Mouse (Mus musculus) heart, embryonic 14.5 days (tissue): ENCODE data around the gene Dram1. TPM values are rescaled to one million over a fixed set of nuclear protein-coding genes. Genes with fewer than 3 reads are reported as not detected.

Experiments used
- ATAC-seq: fragments of 200-750 bp; cut with Nextera tagmentation; 2 replicates; pipeline ENCODE4 v1.8.0; 2017; ENCODE audit warnings: low read depth, moderate TSS enrichment; ENCODE audit not compliant: insufficient number of reproducible peaks, insufficient read depth, low FRiP score
- H3K27ac ChIP-seq, 2 experiments: fragments of 200-500 bp in 1 of 2; fragments of 300-500 bp in 1 of 2; sonication (generic) in 1 of 2; replicated peaks in 1 of 2; 2 replicates each; pipeline ENCODE4 v1.5.1; 2012 to 2014; ENCODE audit warnings: low read depth in 2 of 2, low read length in 2 of 2, control low read depth in 1 of 2, mild to moderate bottlenecking in 1 of 2, mixed read lengths in 1 of 2; ENCODE audit not compliant: control insufficient read depth in 1 of 2, insufficient read depth in 1 of 2
- H3K27me3 ChIP-seq: fragments of 300-500 bp; sonication (generic); 2 replicates; pipeline ENCODE4 v1.6.1; 2014; ENCODE audit warnings: mild to moderate bottlenecking, low read length, control low read depth; ENCODE audit not compliant: control insufficient read depth, insufficient read depth
- H3K36me3 ChIP-seq: fragments of 300-500 bp; sonication (generic); 2 replicates; pipeline ENCODE4 v1.6.1; 2014; ENCODE audit warnings: mild to moderate bottlenecking, control low read depth, low read length, mixed read lengths; ENCODE audit not compliant: control insufficient read depth, insufficient read depth
- H3K4me1 ChIP-seq, 2 experiments: fragments of 200-500 bp in 1 of 2; fragments of 300-500 bp in 1 of 2; sonication (generic) in 1 of 2; 2 replicates each; pipeline ENCODE4 v1.6.1; 2012 to 2014; ENCODE audit warnings: low read length in 2 of 2, control low read depth in 1 of 2, mixed read lengths in 1 of 2; ENCODE audit not compliant: control insufficient read depth in 2 of 2, insufficient read depth in 2 of 2
- H3K4me2 ChIP-seq: fragments of 300-500 bp; sonication (generic); 2 replicates; pipeline ENCODE4 v1.6.1; 2014; ENCODE audit warnings: mild to moderate bottlenecking, low read length
- H3K4me3 ChIP-seq, 2 experiments: fragments of 200-500 bp in 1 of 2; fragments of 300-500 bp in 1 of 2; sonication (generic) in 1 of 2; 2 replicates each; pipeline ENCODE4 v1.5.1; 2012 to 2014; ENCODE audit warnings: low read length in 2 of 2, mild to moderate bottlenecking in 2 of 2, control low read depth in 1 of 2, low read depth in 1 of 2, moderate library complexity in 1 of 2; ENCODE audit not compliant: control insufficient read depth in 1 of 2, insufficient read depth in 1 of 2
- H3K9ac ChIP-seq: fragments of 300-500 bp; sonication (generic); 2 replicates; pipeline ENCODE4 v1.6.1; 2014; ENCODE audit warnings: mild to moderate bottlenecking, low read length
- H3K9me3 ChIP-seq: fragments of 300-500 bp; sonication (generic); 2 replicates; pipeline ENCODE4 v1.6.1; 2016; ENCODE audit warnings: low read length, control low read depth; ENCODE audit not compliant: control insufficient read depth
- WGBS: fragments of 180-500 bp; shearing (Covaris S2); extraction: QIAGEN DNeasy Blood & Tissue Kit; methylation state at CpG from one replicate; pipeline ENCODE4 v1.1.7; 2014; 5-methylcytosine and 5-hydroxymethylcytosine counted together
- polyA plus RNA-seq: library from polyadenylated mRNA; unstranded; fragments of >200 nt; fragmentation: Nextera tagmentation; extraction: Ambion mirVana; gene quantifications from 2 replicates; pipeline ENCODE4 v1.2.1, GENCODE M21; 2014

Dram1 gene
- polyA plus RNA-seq, 1 experiment from 2014 or later: 0.74 TPM

DNA sequence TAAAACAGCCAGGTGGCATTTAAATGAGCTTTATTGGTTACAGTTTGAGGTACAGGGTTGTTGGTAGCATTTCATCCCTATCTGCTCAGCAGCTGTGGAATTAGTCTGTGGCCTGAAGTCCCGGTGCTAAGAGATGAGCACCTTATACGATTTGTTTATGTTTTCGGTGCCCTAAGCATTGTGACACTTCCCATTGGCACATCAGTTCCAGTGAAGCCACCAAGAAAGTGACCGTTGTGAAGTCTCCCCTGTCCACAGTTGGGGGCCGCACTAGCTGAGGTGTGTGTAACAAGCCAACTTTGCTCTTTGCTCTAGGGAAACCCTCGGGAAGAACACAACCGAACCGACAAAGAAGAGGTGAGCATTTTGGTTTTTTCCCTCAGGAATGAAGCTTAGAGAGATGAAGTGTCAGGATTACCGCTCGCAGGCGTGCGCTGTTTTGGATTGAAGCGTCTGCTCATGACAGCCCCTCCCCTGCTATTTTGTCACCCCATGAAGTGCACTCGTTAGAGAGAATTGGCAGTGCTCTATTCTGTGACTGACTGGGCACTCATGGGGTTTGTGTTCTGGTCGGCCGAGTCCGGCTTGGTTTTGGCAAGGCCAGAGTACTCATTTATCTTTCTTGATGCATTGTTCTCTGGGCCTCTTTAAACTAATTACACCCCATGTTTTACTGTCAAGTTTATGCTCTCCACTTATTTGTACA lies 33.6 kb upstream of the Dram1 start:
- Histone ChIP-seq H3K9ac (no peak overlapping the region), H3K36me3 (0 out of 2 replicates have a peak, but pooled peaks cover 13% of the 10 kb centered on the region), H3K27ac (no peak overlapping the region), H3K9me3 (no peaks in the 10 kb centered on the region), H3K4me1 (peaks cover 3 to 8% of the 10 kb centered on the region in 2 experiments; a peak in 3 of 4 replicates), H3K4me2 (no peak overlapping the region), H3K27me3 (no peaks in the 10 kb centered on the region), H3K4me3 (no peak overlapping the region)
- no peak for ATAC-seq
- 75% methylated on average over 17 of the region's 17 CpGs for WGBS

DNA sequence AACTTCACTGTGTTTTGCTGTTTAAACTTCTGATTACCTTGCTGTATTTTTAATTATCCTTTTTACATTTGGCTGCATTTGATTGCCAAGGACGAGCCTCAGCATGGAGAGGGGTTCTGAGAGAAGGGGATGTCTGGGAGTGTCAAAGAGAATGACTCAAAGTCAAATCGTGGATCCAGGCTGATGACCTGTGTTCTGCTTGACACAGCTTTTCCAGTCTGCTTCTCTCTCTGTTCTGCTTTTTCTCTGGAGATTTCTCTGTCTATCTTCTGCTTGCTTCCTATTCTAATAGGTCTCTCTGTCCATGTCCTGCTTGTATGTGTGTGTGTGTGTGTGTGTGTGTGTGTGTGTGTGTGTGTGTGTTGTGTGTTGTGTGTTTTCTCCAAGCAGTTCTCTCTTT lies 30.9 kb upstream of the Dram1 start:
- no peaks in the 10 kb centered on the region for H3K27me3 ChIP-seq
- H3K36me3 ChIP-seq: 0 out of 2 replicates have a peak, but pooled peaks cover 4% of the 10 kb centered on the region
- peaks cover 5 to 8% of the 10 kb centered on the region in 2 experiments; a peak in 3 of 4 replicates for H3K4me1 ChIP-seq
- no peak overlapping the region for H3K4me3 ChIP-seq
- H3K4me2 ChIP-seq: no peak overlapping the region
- H3K9me3 ChIP-seq: no peaks in the 10 kb centered on the region
- H3K9ac ChIP-seq: no peak overlapping the region
- WGBS: 71% methylated on average over 2 of the region's 2 CpGs
- no peak overlapping the region for H3K27ac ChIP-seq
- ATAC-seq: no peak

- no peak overlapping the region for H3K4me3 ChIP-seq
- peaks cover 5 to 8% of the 10 kb centered on the region in 2 experiments; a peak in 3 of 4 replicates for H3K4me1 ChIP-seq
- H3K36me3 ChIP-seq: no peaks in the 10 kb centered on the region
- no peak for ATAC-seq
- H3K4me2 ChIP-seq: no peak overlapping the region
- no peak overlapping the region for H3K27ac ChIP-seq
- H3K27me3 ChIP-seq: no peaks in the 10 kb centered on the region
- no peak overlapping the region for H3K9ac ChIP-seq
- 67% methylated on average over 12 of the region's 12 CpGs for WGBS
- no peaks in the 10 kb centered on the region for H3K9me3 ChIP-seq
Observed at GRCm38 (mm10) chr10:88407875-88408631, 29.2 kb upstream of the Dram1 start.

GRCm38 (mm10) chr10:88405812-88406211 lies 26.9 kb upstream of the Dram1 start:
- Histone ChIP-seq H3K9me3 (no peaks in the 10 kb centered on the region), H3K4me3 (no peak overlapping the region), H3K4me2 (no peak overlapping the region), H3K36me3 (no peaks in the 10 kb centered on the region), H3K27ac (no peak overlapping the region), H3K27me3 (no peaks in the 10 kb centered on the region), H3K9ac (no peak overlapping the region), H3K4me1 (peaks cover 5 to 8% of the 10 kb centered on the region in 2 experiments; a peak in 3 of 4 replicates)
- no peak for ATAC-seq
- 67% methylated on average over 7 of the region's 7 CpGs for WGBS

GRCm38 (mm10) chr10:88404220-88404619 lies 25.3 kb upstream of the Dram1 start:
- ATAC-seq: no peak
- H3K36me3 ChIP-seq: no peaks in the 10 kb centered on the region
- 72% methylated on average over 6 of the region's 6 CpGs for WGBS
- H3K4me2 ChIP-seq: no peak overlapping the region
- no peaks in the 10 kb centered on the region for H3K27me3 ChIP-seq
- no peak overlapping the region for H3K9ac ChIP-seq
- peaks cover 5 to 8% of the 10 kb centered on the region in 2 experiments; a peak in 3 of 4 replicates for H3K4me1 ChIP-seq
- no peak overlapping the region for H3K27ac ChIP-seq
- H3K9me3 ChIP-seq: no peaks in the 10 kb centered on the region
- H3K4me3 ChIP-seq: no peak overlapping the region

- Histone ChIP-seq H3K9me3 (no peaks in the 10 kb centered on the region), H3K4me1 (peaks cover 5% of the 10 kb centered on the region in 2 experiments; a peak in 3 of 4 replicates), H3K9ac (no peak overlapping the region), H3K27ac (no peak overlapping the region), H3K4me3 (no peak overlapping the region), H3K4me2 (no peak overlapping the region), H3K27me3 (no peaks in the 10 kb centered on the region), H3K36me3 (no peaks in the 10 kb centered on the region)
- ATAC-seq: no peak
- 92% methylated on average over 4 of the region's 4 CpGs for WGBS
Observed at GRCm38 (mm10) chr10:88403021-88403420, 24.1 kb upstream of the Dram1 start.

DNA sequence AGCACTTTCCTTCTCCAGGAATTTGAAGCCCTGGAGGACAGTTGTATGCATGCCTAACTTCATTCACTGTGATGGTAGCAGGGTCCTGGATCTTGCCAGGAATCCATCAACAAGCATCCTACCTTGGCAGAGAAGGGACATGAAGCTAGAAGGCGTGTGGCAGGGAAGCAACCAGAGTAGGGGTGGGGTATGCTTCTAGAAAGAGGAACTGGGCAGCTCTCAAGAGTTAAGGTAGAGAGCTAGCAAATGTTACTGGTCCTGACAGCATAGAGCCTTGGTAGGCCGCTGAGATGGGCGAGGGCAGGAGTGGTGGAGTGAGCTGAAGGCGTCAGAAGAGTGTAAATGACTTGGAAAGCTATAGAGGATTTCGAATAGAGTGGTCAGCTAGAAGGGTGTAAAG lies 20.4 kb upstream of the Dram1 start:
- no peak for ATAC-seq
- Histone ChIP-seq H3K9me3 (no peaks in the 10 kb centered on the region), H3K27me3 (no peaks in the 10 kb centered on the region), H3K36me3 (no peaks in the 10 kb centered on the region), H3K27ac (no peak overlapping the region), H3K4me1 (no peaks in the 10 kb centered on the region), H3K4me3 (no peak overlapping the region), H3K4me2 (no peak overlapping the region), H3K9ac (no peak overlapping the region)
- WGBS: 88% methylated on average over 5 of the region's 5 CpGs
